Mouse (Mus musculus): ENCODE results near the gene Zfp61.

The Zfp61 gene

GRCm38 (mm10) chr7:24300771-24301282 lies at the start of gene Zfp61:
Gene Zfp61, minus strand, starts transcription at chr7:24301232.
- peak; percentile 51 for DNase-seq

DNA sequence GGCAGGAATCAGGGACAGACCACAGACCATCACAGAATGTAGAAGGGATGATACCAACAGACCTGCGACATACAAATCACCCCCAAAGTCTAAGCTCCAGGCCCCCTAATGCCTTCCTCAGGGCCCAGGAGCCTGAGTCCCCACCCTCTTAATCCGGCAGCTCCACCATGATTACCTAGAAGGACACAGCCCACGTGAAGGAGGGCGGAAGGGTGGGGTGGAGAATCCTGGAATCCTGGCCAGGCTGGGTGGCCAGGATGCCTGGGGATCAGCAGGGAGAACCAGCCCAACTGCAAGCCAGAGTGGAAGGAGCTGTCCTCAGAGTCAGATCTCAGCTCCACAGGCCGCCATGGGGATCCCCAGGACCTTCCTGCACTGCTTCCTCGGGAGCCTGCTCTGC lies 47.9 kb upstream of the Zfp61 start, which contains the start of gene Lypd5:
Gene Lypd5 (plus strand): TSS at position 301 of the 400 bp plus-strand sequence.
- no peak for DNase-seq

- DNase-seq: no peak
Observed at GRCm38 (mm10) chr7:24346444-24346843, 45.4 kb upstream of the Zfp61 start.

DNA sequence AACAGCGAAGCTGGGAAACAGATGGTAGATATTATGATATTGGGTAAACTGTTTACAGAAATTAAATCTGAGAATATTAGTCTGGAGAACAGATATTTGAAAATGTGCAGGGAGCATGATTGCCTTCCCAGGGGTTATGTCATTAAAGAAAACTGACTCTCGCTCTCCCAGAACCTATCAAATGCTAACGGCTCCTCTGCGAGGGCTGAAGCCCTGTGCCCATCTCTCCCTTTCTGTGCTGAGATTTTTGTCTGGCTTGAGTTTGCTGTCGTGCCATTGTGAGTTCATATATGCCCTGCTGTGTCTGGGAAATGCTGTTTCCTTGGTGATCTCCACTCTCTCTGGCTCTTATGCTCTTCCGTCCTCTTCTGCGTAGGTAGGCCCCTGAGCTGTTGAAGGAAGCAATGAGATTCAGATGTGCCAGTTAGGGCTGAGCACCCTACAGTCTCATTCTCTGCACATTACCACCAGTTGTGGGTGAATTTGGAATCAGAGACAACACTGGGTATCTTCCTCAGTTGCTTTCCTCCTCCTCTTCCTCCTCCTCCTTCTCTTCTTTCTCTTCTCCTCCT lies 42.8 kb upstream of the Zfp61 start:
- no peak for DNase-seq

GRCm38 (mm10) chr7:24338241-24338640 lies 37.2 kb upstream of the Zfp61 start:
- DNase-seq: no peak

DNA sequence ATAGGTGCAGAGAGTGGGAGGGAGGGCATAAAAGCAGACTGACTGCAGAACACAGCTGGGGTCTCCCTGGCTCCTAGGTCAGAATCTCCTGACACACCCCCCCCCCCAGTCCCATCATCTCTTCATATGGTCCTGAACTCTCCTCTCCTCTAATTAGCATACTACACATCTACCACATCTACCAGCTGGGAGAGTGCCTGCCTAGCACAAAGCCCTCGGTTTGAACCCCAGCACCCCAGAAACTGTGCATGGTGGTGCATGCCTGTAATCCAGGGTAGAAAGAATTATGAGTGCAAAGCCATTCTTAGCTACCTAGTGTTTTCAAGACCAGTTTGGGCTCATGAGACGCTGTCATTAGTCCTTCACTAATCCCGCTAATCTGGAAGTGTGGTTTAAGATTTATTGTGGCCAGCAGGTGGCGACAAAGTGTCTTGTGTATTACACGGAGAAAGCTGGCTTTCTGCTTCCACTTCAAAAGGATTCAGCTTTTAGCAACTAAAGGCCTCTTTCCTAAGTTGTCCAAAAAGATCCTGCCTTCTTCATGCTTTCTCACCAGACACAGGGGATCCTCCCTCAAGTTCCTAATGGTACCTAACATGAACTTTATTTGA lies 34.8 kb upstream of the Zfp61 start:
- DNase-seq: peak; percentile 85

DNA sequence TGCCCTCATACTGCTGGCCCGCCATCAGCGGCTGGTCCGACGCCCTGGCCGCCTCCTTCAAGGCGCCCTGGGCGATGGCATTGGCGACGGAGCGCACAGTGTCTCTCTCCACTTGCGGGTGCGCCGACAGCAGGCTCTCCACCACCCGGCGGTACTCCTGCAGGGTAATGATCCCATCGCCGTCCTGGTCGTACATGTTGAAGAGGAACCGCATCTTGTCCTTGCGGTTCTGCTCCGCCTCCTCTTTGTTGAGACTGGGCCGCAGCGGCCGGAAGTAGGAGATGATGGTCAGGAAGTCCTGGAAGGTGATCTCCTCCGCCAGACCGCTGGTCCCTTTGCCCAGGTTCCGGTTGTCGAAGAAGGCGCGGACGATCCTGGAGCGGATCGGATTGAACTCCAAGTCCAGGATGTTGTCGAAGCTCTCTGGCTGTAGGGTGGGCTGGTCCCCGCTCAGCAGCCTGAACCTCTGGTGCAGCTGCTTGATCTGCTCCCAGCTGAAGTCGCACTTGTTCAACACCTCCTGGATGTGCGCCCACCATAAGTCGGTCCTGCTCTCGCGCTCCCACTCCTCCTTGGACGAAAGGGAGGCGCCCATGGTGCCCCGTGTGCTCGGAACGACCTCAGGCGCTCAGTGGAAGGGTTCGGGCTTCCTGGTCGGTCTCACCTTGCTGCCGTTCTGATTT lies 32.4 kb upstream of the Zfp61 start, which contains the start of gene Tescl:
Gene Tescl (minus strand): TSS at position 633 of the 683 bp plus-strand sequence.
- DNase-seq: no peak

DNA sequence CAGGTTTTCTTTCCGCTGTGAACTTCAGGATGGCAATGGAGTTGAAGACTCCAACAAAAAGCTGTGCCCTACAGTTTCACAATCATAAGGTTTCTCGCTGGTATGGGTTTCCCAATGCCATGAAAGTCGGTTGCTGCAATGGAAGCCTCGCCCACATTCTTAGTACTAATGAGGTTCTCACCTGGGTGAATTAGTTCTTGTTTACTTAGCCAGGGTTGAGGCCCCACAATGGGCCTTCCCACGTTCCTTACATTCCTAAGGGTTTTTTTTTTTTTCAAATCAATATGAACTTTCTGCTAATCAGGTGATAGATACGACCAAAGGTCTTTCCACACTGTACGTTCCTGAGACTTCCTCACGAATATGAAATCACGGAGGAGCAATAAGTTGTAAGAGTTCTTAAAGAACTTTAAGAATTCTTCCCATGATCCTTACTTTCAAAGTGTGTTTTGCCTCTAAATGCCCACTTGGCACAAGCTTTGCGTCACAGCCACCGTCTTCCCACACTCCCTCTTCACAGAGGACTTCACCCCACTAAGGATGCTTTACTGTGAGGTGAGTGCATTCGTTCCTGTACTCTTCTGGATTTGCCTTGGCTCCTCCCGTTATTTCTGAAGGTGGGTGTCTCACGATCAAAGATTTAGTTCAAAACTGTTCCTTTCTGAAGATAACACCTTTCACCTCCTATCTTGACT lies 26.4 kb upstream of the Zfp61 start:
- DNase-seq: peak; percentile 14

GRCm38 (mm10) chr7:24326273-24327135 lies 25.5 kb upstream of the Zfp61 start:
- DNase-seq: peak; percentile 9

DNA sequence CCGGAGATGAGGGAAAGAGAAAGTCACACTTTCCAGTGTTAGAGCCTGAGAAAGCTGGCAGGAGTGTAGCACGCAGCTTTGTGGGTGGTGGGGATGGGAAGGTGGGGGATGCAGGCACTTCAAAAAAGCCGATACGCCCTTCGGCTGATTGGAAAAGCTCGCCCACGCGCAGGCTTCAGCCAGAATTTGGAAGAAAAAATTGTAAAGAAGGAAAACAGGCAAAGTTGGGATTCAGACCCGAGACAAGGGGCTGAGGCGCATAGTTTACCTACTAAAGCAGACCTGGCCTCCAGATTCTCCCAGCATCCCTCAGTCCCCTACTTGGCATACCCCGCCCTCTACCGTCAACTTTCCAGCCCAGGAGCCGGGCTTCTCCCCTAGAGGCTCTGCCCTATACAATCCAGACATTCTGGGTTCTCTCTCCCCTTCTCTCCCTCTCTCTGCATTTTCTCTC lies 24.7 kb upstream of the Zfp61 start:
- DNase-seq: no peak

DNA sequence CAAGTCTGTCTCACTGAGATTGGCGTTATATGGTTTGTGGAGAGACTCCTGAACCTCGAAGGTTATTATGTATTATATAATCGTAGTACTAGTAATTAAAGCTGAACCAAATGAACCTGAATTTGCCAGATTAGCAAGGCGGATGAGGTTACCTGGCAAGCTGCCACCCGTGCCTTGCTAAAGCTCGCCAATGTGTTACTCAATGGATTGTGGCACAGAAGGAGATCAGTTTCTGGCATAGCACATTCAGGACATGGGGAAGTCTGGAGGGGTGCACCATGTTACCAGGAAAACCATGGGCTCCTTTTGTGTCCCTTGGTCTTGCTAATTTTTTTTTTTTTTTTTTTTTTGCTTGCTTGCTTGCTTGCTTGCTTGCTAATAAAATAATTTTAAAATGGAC lies 24.2 kb upstream of the Zfp61 start:
- DNase-seq: peak; percentile 22

- no peak for DNase-seq
Observed at GRCm38 (mm10) chr7:24322593-24322992, 21.6 kb upstream of the Zfp61 start.

DNA sequence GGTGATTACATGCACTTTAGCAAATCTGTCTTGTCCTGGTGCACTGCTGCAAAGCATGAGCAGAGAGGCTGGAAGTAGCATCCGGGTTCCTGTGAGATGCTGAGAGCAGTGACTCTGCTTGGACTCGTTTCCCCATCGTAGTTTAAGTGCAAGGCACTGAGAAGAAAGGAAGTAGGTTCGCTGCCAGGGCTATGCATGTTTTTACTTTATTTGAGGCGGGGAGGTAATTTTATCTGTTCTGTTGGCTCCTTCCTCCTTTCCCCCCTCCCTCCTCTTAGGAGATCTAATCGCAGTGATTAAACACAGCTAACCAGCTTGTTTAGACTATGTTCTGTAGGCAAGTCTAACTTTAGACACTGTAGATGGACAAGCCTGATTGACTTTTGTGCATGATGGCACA lies 17.9 kb upstream of the Zfp61 start:
- no peak for DNase-seq

GRCm38 (mm10) chr7:24316567-24317092 lies 15.6 kb upstream of the Zfp61 start, which contains the start of gene Zfp94:
Gene Zfp94, minus strand, starts transcription at chr7:24316666.
- DNase-seq: peak; percentile 93

- DNase-seq: no peak
Observed at GRCm38 (mm10) chr7:24315726-24316566, 14.9 kb upstream of the Zfp61 start.

- DNase-seq: no peak
Observed at GRCm38 (mm10) chr7:24299823-24300481, 1.1 kb downstream of the Zfp61 start.

DNA sequence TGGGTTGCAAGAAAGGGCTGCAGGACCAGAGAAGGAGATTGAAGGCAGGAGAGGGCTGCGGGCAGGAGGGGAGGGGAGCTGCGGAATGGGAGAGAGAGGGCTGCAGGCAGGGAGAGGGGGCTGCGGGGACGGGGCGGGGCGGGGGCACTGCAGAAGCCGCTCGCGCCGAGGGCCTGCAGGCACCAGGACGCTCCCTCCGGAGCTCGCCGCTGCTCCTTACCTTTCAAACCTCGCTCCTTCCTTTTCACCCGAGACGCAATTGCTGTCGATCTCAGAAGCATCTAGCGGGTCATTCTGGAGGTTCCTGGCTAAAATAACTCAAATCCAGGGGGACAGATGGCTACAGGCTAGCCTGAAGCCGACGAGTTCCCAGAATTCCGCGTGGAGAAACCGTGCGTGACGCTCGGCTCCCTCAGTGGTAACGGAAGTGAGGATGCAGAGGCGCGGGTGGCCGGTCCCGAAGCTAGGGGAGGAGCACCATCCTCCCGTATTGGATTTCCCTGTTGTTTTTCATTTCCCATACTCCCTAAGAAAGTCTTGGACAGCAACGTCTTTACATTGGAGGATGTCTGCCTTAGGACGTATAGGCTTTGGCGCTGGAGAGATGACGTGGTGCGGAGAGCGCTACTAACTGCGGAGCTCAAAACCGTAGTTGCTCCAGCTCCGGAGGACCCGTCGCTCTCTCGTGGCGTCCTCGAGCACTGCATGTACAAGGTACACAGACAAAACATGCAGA lies 1.9 kb downstream of the Zfp61 start:
- peak; percentile 61 for DNase-seq

DNA sequence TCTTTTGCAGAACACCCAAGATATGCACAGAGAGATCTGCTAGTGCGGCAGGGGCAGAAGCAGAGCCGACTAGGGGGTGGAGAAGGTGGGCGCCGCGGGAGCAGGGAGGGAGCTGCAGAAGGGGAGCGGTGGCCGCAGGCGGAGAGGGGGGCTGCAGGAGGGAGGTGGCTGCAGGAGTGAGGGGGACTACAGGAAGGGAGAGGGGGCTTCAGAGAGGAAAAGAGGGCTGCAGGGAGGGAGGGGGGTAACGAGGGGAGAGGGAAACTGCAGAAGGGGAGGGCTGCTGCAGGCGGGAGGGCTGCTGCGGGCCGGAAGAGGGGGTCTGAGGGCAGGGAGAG lies 2.4 kb downstream of the Zfp61 start:
- DNase-seq: no peak

DNA sequence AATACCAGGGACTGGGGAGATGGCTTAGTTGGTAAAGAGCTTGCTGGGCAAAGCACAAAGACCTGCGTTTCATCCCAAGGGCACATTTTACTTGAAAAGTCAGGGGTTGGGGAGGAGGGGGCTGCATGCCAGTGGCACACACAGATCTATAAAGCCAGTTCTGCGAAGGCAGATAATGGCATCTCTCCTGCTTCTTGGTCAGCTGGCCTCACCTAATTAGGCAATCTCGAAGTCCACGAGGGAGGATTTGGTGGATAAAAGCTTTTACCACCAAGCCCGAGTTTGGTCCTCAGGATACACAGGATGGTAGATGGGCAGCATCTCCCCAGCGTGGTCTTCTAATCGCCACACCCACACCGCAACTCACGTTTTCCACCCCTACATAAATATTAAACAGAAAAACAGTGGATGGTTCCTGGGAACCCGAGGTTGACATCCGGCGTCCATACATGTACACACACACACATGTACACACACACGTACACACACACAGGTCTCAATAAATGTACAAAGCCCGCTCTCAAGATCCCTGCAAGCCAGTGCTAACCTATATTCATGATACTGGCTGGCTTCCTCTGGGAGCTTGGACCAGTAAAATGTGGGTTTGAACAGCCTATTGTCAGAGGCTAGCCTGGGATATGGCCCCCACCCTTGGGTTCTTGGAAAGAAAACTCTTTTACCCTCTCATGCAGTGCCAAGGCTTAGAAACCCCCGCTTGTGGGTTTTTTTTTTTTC lies 3.5 kb downstream of the Zfp61 start:
- DNase-seq: no peak

Data from lung, postnatal 14 days (tissue).